Mouse (Mus musculus) monocyte, adult 2 months (primary cell): ENCODE measurements around the gene Spata2.

Source experiments
- DNase-seq, 2 experiments: peaks; one replicate each; pipeline ENCODE4 v3.0.0; 2022; ENCODE audit warnings: low spot score in 2 of 2, low read depth in 1 of 2

The Spata2 gene

GRCm38 (mm10) chr2:167483081-167483826 is 9.4 kb downstream of the Spata2 start:
- DNase-seq = no peak

GRCm38 (mm10) chr2:167482681-167483080 is 10.0 kb downstream of the Spata2 start:
- no peak for DNase-seq

GRCm38 (mm10) chr2:167479501-167479900 is 13.2 kb downstream of the Spata2 start:
- no peak for DNase-seq

- no peak for DNase-seq
Observed at GRCm38 (mm10) chr2:167478128-167478527, 14.6 kb downstream of the Spata2 start.

- DNase-seq = no peak
Observed at GRCm38 (mm10) chr2:167476762-167477161, 15.9 kb downstream of the Spata2 start.

GRCm38 (mm10) chr2:167476200-167476688 is 16.4 kb downstream of the Spata2 start:
- DNase-seq = no peak

- DNase-seq = no peak
Observed at GRCm38 (mm10) chr2:167475596-167475995, 17.1 kb downstream of the Spata2 start.

- no peak for DNase-seq
Observed at GRCm38 (mm10) chr2:167474218-167474617, 18.5 kb downstream of the Spata2 start.

- DNase-seq = no peak
Observed at GRCm38 (mm10) chr2:167471585-167471984, 21.1 kb downstream of the Spata2 start.

GRCm38 (mm10) chr2:167470611-167471010 is 22.1 kb downstream of the Spata2 start:
- DNase-seq = no peak

GRCm38 (mm10) chr2:167468444-167468843 is 24.2 kb downstream of the Spata2 start:
- DNase-seq = no peak

GRCm38 (mm10) chr2:167467214-167467613 is 25.5 kb downstream of the Spata2 start:
- no peak for DNase-seq

- no peak for DNase-seq
Observed at GRCm38 (mm10) chr2:167465951-167466350, 26.7 kb downstream of the Spata2 start.

- no peak for DNase-seq
Observed at GRCm38 (mm10) chr2:167463802-167464201, 28.9 kb downstream of the Spata2 start.

GRCm38 (mm10) chr2:167462954-167463353 is 29.7 kb downstream of the Spata2 start:
- DNase-seq = peak in 1 of 2 experiments; percentile 30

- DNase-seq = no peak
Observed at GRCm38 (mm10) chr2:167459071-167459865, 33.4 kb downstream of the Spata2 start.

GRCm38 (mm10) chr2:167458548-167458947 is 34.1 kb downstream of the Spata2 start:
- DNase-seq = no peak

- no peak for DNase-seq
Observed at GRCm38 (mm10) chr2:167457213-167457612, 35.5 kb downstream of the Spata2 start.

GRCm38 (mm10) chr2:167456361-167457020 is 36.2 kb downstream of the Spata2 start:
- no peak for DNase-seq

- DNase-seq = no peak
Observed at GRCm38 (mm10) chr2:167453814-167454213, 38.9 kb downstream of the Spata2 start.

- DNase-seq = no peak
Observed at GRCm38 (mm10) chr2:167450647-167451046, 42.0 kb downstream of the Spata2 start.
